Mouse (Mus musculus): ENCODE results near the gene Apaf1. TPM values are rescaled to one million over a fixed set of nuclear protein-coding genes. Genes with fewer than 3 reads are reported as not detected.

The Apaf1 gene
- 23.1 and 39.6 TPM in 2 replicates for total RNA-seq (2017)

- ATAC-seq (replicated peaks; ENCODE audit: low read depth, poor library complexity, severe bottlenecking), result peak; percentile 86
These were observed at the start of gene Apaf1, which contains the start of gene Ikbip for GRCm38 (mm10) chr10:91082550-91083392. Gene Apaf1, minus strand, starts transcription at chr10:91082770. Gene Ikbip, plus strand, starts transcription at chr10:91082940.

GRCm38 (mm10) chr10:91131565-91131964 is 49.0 kb upstream of the Apaf1 start:
- ATAC-seq (replicated peaks; ENCODE audit: low read depth, poor library complexity, severe bottlenecking), result no peak

GRCm38 (mm10) chr10:91130792-91131191 is 48.2 kb upstream of the Apaf1 start:
- ATAC-seq (replicated peaks; ENCODE audit: low read depth, poor library complexity, severe bottlenecking), result no peak

- ATAC-seq (replicated peaks; ENCODE audit: low read depth, poor library complexity, severe bottlenecking), result no peak
These were observed 46.1 kb upstream of the Apaf1 start for GRCm38 (mm10) chr10:91128551-91129160.

GRCm38 (mm10) chr10:91127395-91127794 is 44.8 kb upstream of the Apaf1 start:
- ATAC-seq (replicated peaks; ENCODE audit: low read depth, poor library complexity, severe bottlenecking), result no peak

DNA sequence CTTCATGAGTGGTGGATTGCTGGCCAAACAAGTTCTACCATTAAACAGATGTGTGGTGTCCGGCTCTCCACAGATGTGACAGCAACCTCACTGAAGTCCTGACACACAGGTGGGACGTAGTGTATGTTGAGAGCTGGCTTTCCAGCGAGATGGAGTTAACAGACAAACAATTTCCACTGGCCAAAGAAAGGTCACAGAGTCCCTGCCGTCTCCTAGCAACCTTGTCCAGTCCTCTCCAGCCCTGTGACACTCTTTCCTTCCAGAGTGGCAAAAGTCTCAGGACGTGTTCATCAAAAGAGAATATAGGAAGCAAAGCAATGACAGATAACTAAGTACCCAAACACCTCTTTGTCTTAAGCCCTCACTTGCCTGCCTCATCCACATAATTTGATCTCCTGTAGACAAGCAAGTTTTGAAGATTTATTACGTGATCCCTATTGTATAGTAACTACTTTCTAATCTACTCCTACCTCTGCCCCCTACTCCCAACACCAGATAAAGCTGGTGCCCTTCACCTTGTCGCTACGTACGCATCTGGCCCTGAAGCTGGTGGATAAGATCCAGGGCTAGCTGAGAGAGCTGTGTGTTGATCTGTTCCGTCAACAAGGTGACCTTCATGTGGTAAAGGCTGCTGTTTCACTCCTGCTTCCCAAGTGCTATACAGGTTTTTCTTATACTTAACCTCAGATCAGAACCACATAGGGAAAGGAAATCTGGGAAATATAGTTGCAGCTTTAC is 44.2 kb upstream of the Apaf1 start:
- ATAC-seq (replicated peaks; ENCODE audit: low read depth, poor library complexity, severe bottlenecking), result no peak

GRCm38 (mm10) chr10:91123828-91124822 is 41.6 kb upstream of the Apaf1 start, which contains the start of gene Slc25a3:
Gene Slc25a3, minus strand, starts transcription at chr10:91124059.
- peak; percentile 97 for ATAC-seq (replicated peaks; ENCODE audit: low read depth, poor library complexity, severe bottlenecking)

- peak; percentile 40 for ATAC-seq (replicated peaks; ENCODE audit: low read depth, poor library complexity, severe bottlenecking)
These were observed 40.8 kb upstream of the Apaf1 start for GRCm38 (mm10) chr10:91123281-91123827.

- no peak for ATAC-seq (replicated peaks; ENCODE audit: low read depth, poor library complexity, severe bottlenecking)
These were observed 40.1 kb upstream of the Apaf1 start for GRCm38 (mm10) chr10:91122646-91123045.

- no peak for ATAC-seq (replicated peaks; ENCODE audit: low read depth, poor library complexity, severe bottlenecking)
These were observed 34.4 kb upstream of the Apaf1 start for GRCm38 (mm10) chr10:91116958-91117357.

DNA sequence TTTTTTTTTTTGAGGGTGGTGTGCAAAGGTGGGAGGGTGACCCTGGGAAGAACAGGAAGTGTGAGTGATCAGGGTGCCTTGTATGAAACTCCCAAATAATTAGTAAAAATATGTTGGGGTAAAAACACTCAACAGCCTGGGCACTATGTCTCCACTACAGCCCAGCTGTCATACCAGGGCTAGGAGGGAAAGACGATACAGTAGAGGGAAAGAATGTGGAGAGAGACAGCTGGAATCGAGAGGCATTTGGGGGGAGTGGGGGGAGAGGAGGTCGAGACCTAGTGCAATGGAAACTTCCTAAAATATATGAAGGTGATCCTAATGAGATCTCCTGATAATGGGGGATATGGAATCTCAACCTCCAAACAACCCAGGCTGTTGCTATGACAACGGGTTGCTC is 27.3 kb upstream of the Apaf1 start:
- ATAC-seq (replicated peaks; ENCODE audit: low read depth, poor library complexity, severe bottlenecking), result no peak

DNA sequence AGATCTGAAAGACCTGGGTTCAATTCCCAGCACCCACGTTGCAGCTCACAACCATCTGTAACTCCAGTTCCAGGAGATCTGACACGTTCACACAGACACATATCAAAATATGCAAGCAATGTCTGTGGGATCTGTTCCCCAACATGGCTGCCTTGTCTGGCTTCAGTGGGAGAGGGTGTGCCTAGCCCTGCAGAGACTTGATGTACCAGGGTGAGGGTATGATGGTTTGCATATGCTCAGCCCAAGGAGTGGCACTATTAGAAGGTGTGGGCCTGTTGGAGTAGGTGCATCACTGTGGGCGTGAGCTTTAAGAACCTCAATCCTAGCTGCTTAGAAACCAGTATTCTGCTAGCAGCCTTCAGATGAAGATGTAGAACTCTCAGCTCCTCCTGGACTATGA is 23.4 kb upstream of the Apaf1 start:
- no peak for ATAC-seq (replicated peaks; ENCODE audit: low read depth, poor library complexity, severe bottlenecking)

DNA sequence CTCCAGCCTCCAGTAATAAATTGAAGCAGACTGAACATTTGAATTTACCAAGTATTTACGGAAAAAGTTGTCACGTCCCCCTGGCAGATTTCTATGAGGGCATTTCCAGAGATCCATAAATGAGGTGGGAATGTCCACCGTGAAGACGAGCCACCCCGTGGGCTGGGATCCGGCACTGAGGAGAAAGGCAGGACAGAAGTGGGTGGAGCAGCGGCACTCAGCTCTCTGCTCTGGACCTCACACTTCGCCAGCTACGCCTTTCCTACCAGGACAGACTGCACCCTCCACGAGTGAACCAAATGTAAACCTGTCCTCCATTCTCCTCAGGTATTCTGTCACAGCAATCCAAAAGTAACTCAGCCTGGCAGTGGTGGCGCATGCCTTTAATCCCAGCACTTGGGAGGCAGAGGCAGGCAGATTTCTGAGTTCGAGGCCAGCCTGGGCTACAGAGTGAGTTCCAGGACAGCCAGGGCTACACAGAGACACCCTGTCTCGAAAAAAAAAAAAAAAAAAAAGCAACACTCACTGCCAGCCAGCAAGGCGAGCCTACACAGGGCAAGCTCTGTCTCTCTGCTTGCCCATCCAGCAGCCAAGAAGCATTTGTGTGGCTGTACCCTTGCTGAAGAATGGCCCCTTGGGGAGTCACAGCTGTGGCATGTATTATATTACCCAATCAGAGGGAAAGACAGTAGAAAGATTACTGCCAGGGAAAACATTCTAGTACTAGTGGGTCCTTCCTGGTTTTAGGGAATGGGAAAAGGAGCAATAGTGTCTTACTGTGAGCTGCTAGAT is 20.4 kb upstream of the Apaf1 start:
- ATAC-seq (replicated peaks; ENCODE audit: low read depth, poor library complexity, severe bottlenecking), result no peak

DNA sequence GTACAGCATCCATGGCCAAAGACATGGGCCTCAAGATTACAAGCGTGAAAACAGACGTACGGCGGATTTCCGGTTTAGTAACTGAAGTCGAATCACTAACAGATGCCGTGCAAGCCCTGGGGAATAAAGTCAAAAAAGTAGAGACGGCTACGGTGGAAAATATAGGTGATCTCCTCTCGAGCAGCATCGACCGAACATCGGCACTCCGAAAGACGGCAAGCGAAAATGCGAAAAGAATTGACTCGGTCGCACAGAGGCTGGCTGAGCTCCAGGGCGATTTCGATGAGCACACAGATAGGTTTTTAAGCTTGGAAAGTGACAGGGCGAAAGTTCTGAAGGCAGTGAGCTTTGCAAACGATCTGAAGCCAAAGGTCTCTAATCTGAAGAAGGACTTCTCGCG is 19.4 kb upstream of the Apaf1 start:
- no peak for ATAC-seq (replicated peaks; ENCODE audit: low read depth, poor library complexity, severe bottlenecking)

- ATAC-seq (replicated peaks; ENCODE audit: low read depth, poor library complexity, severe bottlenecking), result no peak
These were observed 17.5 kb upstream of the Apaf1 start for GRCm38 (mm10) chr10:91100101-91100500.

DNA sequence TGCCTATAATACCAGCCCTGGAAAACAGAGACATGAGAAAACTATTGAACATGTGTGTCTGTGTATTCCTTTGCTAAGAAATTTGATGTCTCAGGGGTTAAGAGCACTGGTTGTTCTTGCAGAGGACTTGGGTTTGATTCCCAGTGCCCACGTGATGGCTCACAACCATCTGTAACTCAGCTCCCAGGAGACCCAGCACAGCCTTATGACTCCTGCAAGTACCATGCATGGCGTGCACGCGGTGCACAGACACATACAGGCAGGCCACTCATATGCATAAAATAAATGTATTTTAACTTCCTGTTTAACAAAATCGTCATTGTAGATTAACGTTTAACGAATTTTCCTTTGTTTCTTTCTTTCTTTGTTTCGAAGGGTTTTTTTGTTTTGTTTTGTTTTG is 15.5 kb upstream of the Apaf1 start:
- ATAC-seq (replicated peaks; ENCODE audit: low read depth, poor library complexity, severe bottlenecking), result no peak

GRCm38 (mm10) chr10:91094251-91095104 is 11.9 kb upstream of the Apaf1 start:
- ATAC-seq (replicated peaks; ENCODE audit: low read depth, poor library complexity, severe bottlenecking), result 0 out of 2 replicates have a peak, but pooled peaks have one; percentile 39

- no peak for ATAC-seq (replicated peaks; ENCODE audit: low read depth, poor library complexity, severe bottlenecking)
These were observed 10.2 kb upstream of the Apaf1 start for GRCm38 (mm10) chr10:91092812-91093211.
